Mouse (Mus musculus): ENCODE measurements at regions not wholly inside any gene's neighbourhood (a gene's known extent, or its start where the extent isn't known, plus 50 kb on each side); places are given as distances from the start of the nearest gene placed in this dataset.
"Not testable (repeated sequence)": the region's sequence is repeated elsewhere in the genome, so short reads cannot be mapped to it uniquely, and the experiment has no call there.

GRCm38 (mm10) chr5:105358902-105359301 lies 56.7 kb upstream of the Lrrc8b start:
- DNase-seq, result no peak

- not testable (repeated sequence) for DNase-seq
These were observed 59.2 kb upstream of the Lrrc8b start for GRCm38 (mm10) chr5:105356393-105356792.

- no peak for DNase-seq
These were observed 60.5 kb upstream of the Gbp6 start for GRCm38 (mm10) chr5:105354041-105354440.

GRCm38 (mm10) chr5:105346463-105346862 lies 53.0 kb upstream of the Gbp6 start:
- DNase-seq, result peak in 1 of 2 experiments; percentile 5

- DNase-seq, result not testable (repeated sequence)
These were observed 52.5 kb upstream of the Gbp6 start for GRCm38 (mm10) chr5:105345953-105346352.

GRCm38 (mm10) chr5:105344808-105345732 lies 51.6 kb upstream of the Gbp6 start:
- no peak for DNase-seq

- not testable (repeated sequence) for DNase-seq
These were observed 50.3 kb upstream of the Gbp6 start for GRCm38 (mm10) chr5:105343816-105344215.
